Mouse (Mus musculus): ENCODE data around the gene Mpdu1.
"Not testable (repeated sequence)": the region's sequence is repeated elsewhere in the genome, so short reads cannot be mapped to it uniquely, and the experiment has no call there.

Mpdu1 gene

DNA sequence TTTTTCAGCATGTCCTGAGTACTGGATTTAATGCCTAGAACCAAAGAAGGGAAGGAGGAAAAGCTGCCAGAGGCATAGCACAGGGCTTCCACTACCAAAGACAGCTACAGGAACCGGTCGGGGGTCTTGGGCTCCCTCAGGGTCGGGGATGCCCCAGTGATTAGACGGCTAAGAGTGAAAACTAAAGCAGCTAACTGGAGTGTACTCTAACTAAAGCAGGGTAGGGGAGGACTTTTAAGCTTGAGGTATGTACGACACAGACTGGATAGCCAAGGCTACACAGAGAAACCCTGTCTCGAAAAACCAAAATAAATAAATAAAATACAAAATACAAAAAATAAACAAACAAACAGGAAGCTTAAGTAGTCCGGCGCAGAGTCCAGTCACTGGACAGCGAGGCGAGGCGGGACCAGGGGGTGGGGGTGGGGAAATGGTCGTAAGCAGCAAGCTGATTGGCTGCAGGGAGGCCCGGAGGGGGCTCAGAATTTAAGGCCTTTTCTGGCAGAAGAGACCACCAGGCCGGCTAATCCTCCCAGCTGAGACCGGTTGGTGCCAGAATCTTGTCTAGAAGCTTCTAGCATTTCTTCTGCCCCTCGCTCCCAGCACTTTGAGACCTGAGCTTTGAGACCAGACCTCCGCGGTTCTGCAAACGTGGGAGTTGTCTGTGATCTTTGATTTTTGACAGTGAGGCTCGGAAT, 40.7 kb downstream of the Mpdu1 start, which contains the start of gene Sat2:
TSS of gene Sat2 (plus strand) at position 454 of the 698 bp plus-strand sequence.
- no peak for DNase-seq (ENCODE audit: low read depth)

- DNase-seq (ENCODE audit: low read depth), result no peak
Observed at GRCm38 (mm10) chr11:69620394-69621081, 41.9 kb downstream of the Mpdu1 start.

DNA sequence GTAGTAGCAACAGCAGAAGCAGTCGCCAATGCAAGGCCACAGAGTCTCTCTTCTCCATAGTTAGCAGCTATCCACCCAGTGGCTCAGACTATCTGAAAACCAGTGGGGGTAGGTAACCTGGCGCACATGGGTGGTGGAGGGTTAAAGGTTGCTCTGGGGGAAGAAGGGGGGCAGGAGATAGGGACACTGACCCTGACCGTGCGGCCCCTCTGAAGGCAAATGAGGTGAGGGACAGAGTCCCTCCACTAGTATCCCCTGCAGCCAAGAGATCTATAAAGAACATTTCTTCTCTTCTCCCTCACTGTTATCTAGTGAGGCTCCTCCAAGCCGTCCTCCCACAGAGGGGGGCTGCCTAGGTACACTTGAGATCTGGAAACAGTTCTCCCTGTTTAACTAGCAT, 44.6 kb downstream of the Mpdu1 start, which contains the start of gene Shbg:
TSS of gene Shbg (minus strand) at position 101 of the 400 bp plus-strand sequence.
- DNase-seq (ENCODE audit: low read depth), result no peak

GRCm38 (mm10) chr11:69616781-69617180, 45.7 kb downstream of the Mpdu1 start:
- no peak for DNase-seq (ENCODE audit: low read depth)

DNA sequence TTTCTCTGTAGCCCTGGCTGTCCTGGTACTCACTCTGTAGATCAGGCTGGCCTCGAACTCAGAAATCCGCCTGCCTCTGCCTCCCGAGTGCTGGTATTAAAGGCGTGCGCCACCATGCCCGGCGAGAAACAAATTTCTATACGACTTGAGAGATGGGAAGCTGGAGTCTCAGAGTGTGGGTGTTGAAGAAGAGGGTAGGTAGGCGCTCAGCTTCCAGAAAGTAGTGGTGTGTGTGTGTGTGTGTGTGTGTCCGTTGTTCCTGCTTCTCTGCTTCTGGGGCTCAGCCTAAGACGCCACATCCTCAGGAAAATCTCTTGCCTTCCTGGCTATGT, 48.2 kb downstream of the Mpdu1 start:
- DNase-seq (ENCODE audit: low read depth), result not testable (repeated sequence)

GRCm38 (mm10) chr11:69613553-69614256, 48.7 kb downstream of the Mpdu1 start:
- no peak for DNase-seq (ENCODE audit: low read depth)

DNA sequence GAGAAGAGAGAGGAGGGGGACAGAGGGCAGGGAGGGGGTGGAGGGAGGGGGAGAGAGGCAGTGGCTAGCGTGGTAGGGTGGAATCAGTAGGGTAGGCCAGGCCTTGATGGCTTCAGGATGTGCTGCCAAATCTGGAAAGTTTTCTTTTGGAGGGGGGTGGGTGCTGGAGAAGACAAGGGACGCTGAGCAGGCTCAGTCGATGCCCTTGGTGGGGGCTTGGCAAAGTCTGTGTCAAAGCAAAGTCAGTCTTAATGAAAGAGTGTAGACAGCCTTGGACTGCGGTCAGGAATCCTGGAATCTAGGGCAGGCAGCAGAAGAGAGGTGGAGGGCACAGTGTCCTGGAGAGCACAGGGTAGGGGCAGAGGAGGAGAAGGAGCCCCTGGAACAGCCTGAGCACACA, 51.5 kb downstream of the Mpdu1 start:
- DNase-seq (ENCODE audit: low read depth), result no peak

- no peak for DNase-seq (ENCODE audit: low read depth)
Observed at GRCm38 (mm10) chr11:69609416-69609815, 53.0 kb downstream of the Mpdu1 start.

DNA sequence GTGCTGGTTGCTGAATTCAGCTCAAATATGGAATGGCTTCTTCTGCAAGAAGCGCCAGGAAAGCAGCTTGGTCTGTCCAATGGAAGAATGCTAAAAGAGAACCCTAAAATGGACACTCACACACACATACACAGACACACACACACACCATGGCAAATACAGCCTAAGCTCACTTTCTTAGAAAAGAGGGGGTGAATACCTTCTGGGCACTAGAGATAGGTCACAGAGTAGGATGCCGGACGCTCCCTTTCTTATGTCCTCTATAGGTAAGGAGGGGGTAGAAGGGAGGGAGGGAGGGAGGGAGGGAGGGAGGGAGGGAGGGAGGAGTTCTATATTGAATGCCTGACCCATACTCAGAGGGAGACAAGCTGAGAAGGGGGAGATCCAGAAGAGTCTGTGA, 53.9 kb downstream of the Mpdu1 start:
- DNase-seq (ENCODE audit: low read depth), result no peak

DNA sequence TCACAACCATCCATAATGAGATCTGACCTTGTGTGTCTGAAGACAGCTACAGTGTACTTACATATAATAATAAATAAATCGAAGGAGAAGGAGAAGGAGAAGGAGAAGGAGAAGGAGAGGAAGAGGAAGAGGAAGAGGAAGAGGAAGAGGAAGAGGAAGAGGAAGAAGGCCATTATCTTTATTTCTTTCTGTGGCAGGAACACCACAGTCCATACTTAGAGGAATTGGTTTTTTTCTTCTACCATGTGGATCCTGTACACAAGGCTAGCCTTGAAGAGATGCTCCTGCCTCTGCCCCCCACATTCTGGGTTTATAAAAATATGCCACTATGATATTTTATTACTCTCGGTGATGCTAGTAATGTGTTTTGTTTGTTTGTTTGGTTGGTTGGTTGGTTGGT, 55.6 kb downstream of the Mpdu1 start:
- no peak for DNase-seq (ENCODE audit: low read depth)

Data from c-Kit-positive CD71-negative TER-119-negative erythroid progenitor cells, embryonic 14.5 days (primary cell).